Mouse (Mus musculus) heart, adult 2 months (tissue): ENCODE data around the gene Pum3.

Experiments used
- CTCF ChIP-seq: fragments of 200-600 bp; IDR thresholded peaks from 2 replicates; pipeline ENCODE4 v1.8.1; 2022; ENCODE audit warnings: antibody characterized with exemption, mild to moderate bottlenecking, moderate library complexity
- EP300 ChIP-seq: fragments of 200-500 bp; IDR thresholded peaks from 2 replicates; pipeline ENCODE4 v1.6.1; 2011; ENCODE audit warnings: low read depth, low read length, control low read depth; ENCODE audit not compliant: insufficient read depth

- no peak for TF ChIP-seq EP300
- no peak for TF ChIP-seq CTCF
These were observed 69.2 kb downstream of the Pum3 start for GRCm38 (mm10) chr19:27360381-27360780.
